ENCODE assay signal across 8 mouse cellular contexts in genomic region chr6:37300492-37300891, GRCm38 (mm10). TPM values are rescaled to one million over a fixed set of nuclear protein-coding genes. Genes with fewer than 3 reads are reported as not detected.
A peak's percentile ranks its signal among the peaks of the same experiment; 100 is the strongest.
DNase-seq lines count a peak whose midpoint lies in the region; ATAC-seq and TF ChIP-seq lines count a peak whose summit lies in the region.

No protein-coding gene starts in this region.

- H3K4me2 ChIP-seq in heart, embryonic 11.5 days = peak overlapping the region; percentile 98
- H3K4me2 ChIP-seq in limb, embryonic 14.5 days (replicated peaks; ENCODE audit: low read depth, low read length, severe bottlenecking) = 0 out of 2 replicates have a peak overlapping the region, but pooled peaks have one; percentile 96

- no peaks in the 10 kb centered on the region for H3K9me3 ChIP-seq in heart, embryonic 11.5 days (replicated peaks; ENCODE audit: control insufficient read depth, low read length)
- no peaks in the 10 kb centered on the region for H3K9me3 ChIP-seq in limb, embryonic 14.5 days (ENCODE audit: control insufficient read depth, low read length)

- no peak overlapping the region for H3K27ac ChIP-seq in heart, embryonic 11.5 days (ENCODE audit: low read depth, low read length)
- no peak overlapping the region for H3K27ac ChIP-seq in limb, embryonic 14.5 days (replicated peaks; ENCODE audit: low read depth, low read length)

- H3K27me3 ChIP-seq in heart, embryonic 11.5 days (ENCODE audit: control insufficient read depth, insufficient read depth, low read length) = peaks cover 43% of the 10 kb centered on the region
- peaks cover 46% of the 10 kb centered on the region for H3K27me3 ChIP-seq in limb, embryonic 14.5 days (ENCODE audit: control insufficient read depth, insufficient read depth, low read length)

- DNase-seq in heart, postnatal 4 days = no peak
- DNase-seq in right cerebral cortex, postnatal 4 days = peak; percentile 30
- DNase-seq in right cerebral cortex, adult 18-20 months = no peak
- no peak for DNase-seq in limb, embryonic 14.5 days (ENCODE audit: low spot score)
- no peak for DNase-seq in adrenal gland, postnatal 14 days
- DNase-seq in thymus, postnatal 0 days (ENCODE audit: low spot score) = no peak
- no peak for DNase-seq in cerebellum, adult 9-11 months

- peak overlapping the region; percentile 71; the same call in 1 of the 2 replicates for H3K4me3 ChIP-seq in heart, embryonic 11.5 days (ENCODE audit: low read depth, low read length)
- H3K4me3 ChIP-seq in limb, embryonic 14.5 days (replicated peaks; ENCODE audit: low read length) = peak overlapping the region; percentile 54

- no peak overlapping the region for H3K9ac ChIP-seq in heart, embryonic 11.5 days (ENCODE audit: low read depth, low read length)
- no peak overlapping the region for H3K9ac ChIP-seq in limb, embryonic 14.5 days (ENCODE audit: low read depth, low read length, severe bottlenecking)

- TF ChIP-seq POLR2A in limb, embryonic 14.5 days (IDR thresholded peaks at IDR 0.05; ENCODE audit: borderline replicate concordance, extremely low read depth, insufficient read depth, insufficient read length) = no peak

- WGBS in heart, embryonic 11.5 days (ENCODE audit: insufficient replicate concordance) = 11% methylated on average over 13 of the region's 13 CpGs
- whole genome bisulfite sequencing in limb, embryonic 14.5 days = 11% methylated on average over 13 of the region's 13 CpGs

- no peak for ATAC-seq in heart, embryonic 11.5 days (replicated peaks; ENCODE audit: insufficient number of reproducible peaks, low FRiP score, low TSS enrichment)
- ATAC-seq in limb, embryonic 14.5 days (ENCODE audit: low FRiP score, low read depth) = no peak

- 0 out of 2 replicates have a peak, but pooled peaks cover 2% of the 10 kb centered on the region for H3K4me1 ChIP-seq in heart, embryonic 11.5 days (ENCODE audit: control insufficient read depth, insufficient read depth, low read length)
- H3K4me1 ChIP-seq in limb, embryonic 14.5 days (ENCODE audit: control insufficient read depth, insufficient read depth, low read length) = peaks cover 13% of the 10 kb centered on the region; the same call in 1 of the 2 replicates

- H3K36me3 ChIP-seq in heart, embryonic 11.5 days (ENCODE audit: control insufficient read depth, insufficient read depth, low read length) = no peaks in the 10 kb centered on the region
- no peaks in the 10 kb centered on the region for H3K36me3 ChIP-seq in limb, embryonic 14.5 days (ENCODE audit: control insufficient read depth, insufficient read depth, low read length)

RNA-seq across cellular contexts. Expression of gene Dgki, which starts 0.5 kb away (rescaled TPM):
- polyA plus RNA-seq in heart, embryonic 11.5 days (2014; fragmentation: Nextera tagmentation; extraction: Ambion mirVana) = 1.0 and 1.1 TPM in 2 replicates
- under 1 TPM; 0.67 to 0.70 TPM for total RNA-seq in heart, postnatal 4 days (2021)
- polyA plus RNA-seq in limb, embryonic 14.5 days (2012; rRNA removed) = 0.58 and 0.69 TPM in 2 replicates
- polyA plus RNA-seq in limb, embryonic 14.5 days (2014; fragmentation: Nextera tagmentation; extraction: Ambion mirVana) = 0.59 and 0.85 TPM in 2 replicates
- total RNA-seq in adrenal gland, postnatal 14 days (2021) = 2.2 and 2.4 TPM in 2 replicates
- 0.14 and 0.19 TPM in 2 replicates for polyA plus RNA-seq in thymus, postnatal 0 days (2015; fragmentation: Nextera tagmentation; extraction: Ambion mirVana)
